Mouse (Mus musculus): ENCODE data around the gene Agtr1a. TPM values are rescaled to one million over a fixed set of nuclear protein-coding genes. Genes with fewer than 3 reads are reported as not detected.

Gene Agtr1a
- polyA plus RNA-seq, 1 experiment from 2014 or later, result 1.3 TPM

Other genes starting within 250 kb of the Agtr1a start
- gene Mboat1, start 200.0 kb upstream of the Agtr1a start, polyA plus RNA-seq (2014; fragmentation: Nextera tagmentation; extraction: Ambion mirVana), result 2.2 and 2.3 TPM in 2 replicates
- gene Uqcrfs1, start 208.9 kb downstream of the Agtr1a start, polyA plus RNA-seq (2014; fragmentation: Nextera tagmentation; extraction: Ambion mirVana), result 270 and 273 TPM in 2 replicates